11 mouse cellular contexts compared by ENCODE assay signal in genomic region chr2:156868994-156869393, GRCm38 (mm10). TPM values are rescaled to one million over a fixed set of nuclear protein-coding genes. Genes with fewer than 3 reads are reported as not detected.
DNase-seq lines count a peak whose midpoint lies in the region; TF ChIP-seq lines count a peak whose summit lies in the region.
"Had no signal": no experiment of that assay in that cellular context is flagged by ENCODE, and none has a peak within 500 bp of the region (broad histone marks: within the 10 kb centered on the region; RNA-seq: fewer than 3 reads in every experiment).

No protein-coding gene starts in this region.

- 26% methylated on average over 8 of the region's 8 CpGs for WGBS in cerebellum, adult 2 months

- peak; percentile 14; the same call in 1 of the 2 replicates for TF ChIP-seq CTCF in cerebellum, adult 2 months (IDR thresholded peaks at IDR 0.05; ENCODE audit: borderline replicate concordance, insufficient read depth, low read depth, low read length)

- no peak overlapping the region for H3K4me3 ChIP-seq in cerebellum, adult 2 months (replicated peaks; ENCODE audit: insufficient read depth, low read depth, low read length)
- H3K4me3 ChIP-seq: embryonic facial prominence, embryonic 15.5 days; limb, embryonic 12.5 days had no signal

- TF ChIP-seq POLR2A in cerebellum, adult 2 months (IDR thresholded peaks at IDR 0.05; ENCODE audit: borderline replicate concordance, insufficient read depth, low read length), result no peak

- H3K4me1 ChIP-seq in cerebellum, adult 2 months (ENCODE audit: control insufficient read depth, insufficient read depth, low read length), result peaks cover 22% of the 10 kb centered on the region; the same call in 1 of the 2 replicates

- peak; percentile 54 to 57 for DNase-seq in cerebellum, adult 2 months
- no peak for DNase-seq in cerebellum, adult 9-10 months
- DNase-seq in kidney, adult 8-10 months, result peak; percentile 71 to 73
- no peak for DNase-seq in kidney, postnatal 4 days
- DNase-seq in adipocyte (ENCODE audit: low spot score), result peak; percentile 99
- DNase-seq in kidney, postnatal 14 days, result peak; percentile 56
- no peak for DNase-seq in MN1 (ENCODE audit: low spot score)
- DNase-seq in urinary bladder, adult 2 months (ENCODE audit: low spot score), result no peak
- DNase-seq: B cell, adult 2 months had no signal

- no peaks in the 10 kb centered on the region for H3K27me3 ChIP-seq in cerebellum, adult 2 months (ENCODE audit: control insufficient read depth, insufficient read depth, low read length)
- H3K27me3 ChIP-seq: embryonic facial prominence, embryonic 15.5 days; limb, embryonic 12.5 days had no signal

- no peak overlapping the region for H3K27ac ChIP-seq in cerebellum, adult 2 months (ENCODE audit: insufficient read depth, low read length)
- H3K27ac ChIP-seq: embryonic facial prominence, embryonic 15.5 days; limb, embryonic 12.5 days had no signal

RNA-seq across cellular contexts. Expression of gene Rab5if, which starts 6.1 kb away (rescaled TPM):
- polyA plus RNA-seq in cerebellum, adult 2 months (2012; rRNA removed), result 145 and 149 TPM in 2 replicates
- polyA plus RNA-seq in urinary bladder, adult 2 months (2012; rRNA removed), result 110 and 134 TPM in 2 replicates

RNA-seq across cellular contexts. Expression of gene 4930518I15Rik, which starts 11.2 kb away (rescaled TPM):
- polyA plus RNA-seq in cerebellum, adult 2 months (2012; rRNA removed), result 5.4 and 5.8 TPM in 2 replicates
- polyA plus RNA-seq in urinary bladder, adult 2 months (2012; rRNA removed), result 3.7 and 3.9 TPM in 2 replicates

RNA-seq across cellular contexts. Expression of gene Sla2, which starts 18.0 kb away (rescaled TPM):
- 0.06 and 0.07 TPM in 2 replicates for polyA plus RNA-seq in cerebellum, adult 2 months (2012; rRNA removed)
- polyA plus RNA-seq in urinary bladder, adult 2 months (2012; rRNA removed), result 0.28 and 0.31 TPM in 2 replicates

RNA-seq across cellular contexts. Expression of gene Tgif2, which starts 29.2 kb away (rescaled TPM):
- 1.8 and 2.3 TPM in 2 replicates for polyA plus RNA-seq in cerebellum, adult 2 months (2012; rRNA removed)
- polyA plus RNA-seq in urinary bladder, adult 2 months (2012; rRNA removed), result 4.6 and 4.8 TPM in 2 replicates

Comparison
In these comparisons a context has a peak if more than half of its experiments do, and no peak if none do; other contexts are left out.
1. DNase-seq: peak in cerebellum, adult 2 months (2 of 2), kidney, adult 8-10 months (2 of 2), adipocyte (single experiment) and kidney, postnatal 14 days (single experiment); none in cerebellum, adult 9-10 months (single experiment), kidney, postnatal 4 days (0 of 2), MN1 (single experiment) and urinary bladder, adult 2 months (single experiment).